Mouse (Mus musculus) CH12.LX (cell line): ENCODE measurements at regions not wholly inside any gene's neighbourhood (a gene's known extent, or its start where the extent isn't known, plus 50 kb on each side); places are given as distances from the start of the nearest gene placed in this dataset.
A peak's percentile ranks its signal among the peaks of the same experiment; 100 is the strongest.

Experiments
- DNase-seq: peaks from one replicate; pipeline ENCODE4 v3.0.0-alpha.2; 2013; ENCODE audit errors: extremely low read depth
- H3K27ac ChIP-seq: 2 replicates; pipeline ENCODE4 v1.5.1; 2012; ENCODE audit warnings: low read depth, mild to moderate bottlenecking, control low read depth, moderate library complexity; ENCODE audit not compliant: insufficient read depth
- H3K27me3 ChIP-seq: replicated peaks from 2 replicates; pipeline ENCODE3; 2012; ENCODE audit warnings: inconsistent platforms
- H3K36me3 ChIP-seq, 2 experiments: replicated peaks in 1 of 2; 2 replicates each; pipeline versions ENCODE3 to v1.6.1; 2012; ENCODE audit warnings: inconsistent platforms in 1 of 2, low read length in 1 of 2, mild to moderate bottlenecking in 1 of 2, mixed read lengths in 1 of 2, moderate library complexity in 1 of 2; ENCODE audit not compliant: control insufficient read depth in 1 of 2, insufficient read depth in 1 of 2
- H3K4me1 ChIP-seq, 2 experiments: 2 replicates each; pipeline ENCODE4 v1.6.1; 2012; ENCODE audit warnings: inconsistent platforms in 1 of 2, moderate library complexity in 1 of 2; ENCODE audit not compliant: insufficient read depth in 2 of 2, control insufficient read depth in 1 of 2
- H3K4me2 ChIP-seq: 2 replicates; pipeline ENCODE4 v1.6.1; 2012; ENCODE audit warnings: low read depth, mild to moderate bottlenecking, control low read depth; ENCODE audit not compliant: poor library complexity, insufficient read depth, severe bottlenecking
- H3K4me3 ChIP-seq, 3 experiments: fragments of 150-350 bp in 1 of 3; sonication (generic) in 1 of 3; replicated peaks in 1 of 3; 2 replicates each; pipeline versions ENCODE3 to v1.5.1; 2011 to 2012; ENCODE audit warnings: low read depth in 2 of 3, low read length in 2 of 3, mild to moderate bottlenecking in 2 of 3, moderate library complexity in 2 of 3, control low read depth in 1 of 3, improper control_type of control experiment in 1 of 3, inconsistent platforms in 1 of 3, mixed read lengths in 1 of 3; ENCODE audit not compliant: poor library complexity in 1 of 3
- H3K79me2 ChIP-seq: replicated peaks from 2 replicates; pipeline ENCODE4 v1.6.1; 2012; ENCODE audit warnings: mild to moderate bottlenecking, moderate library complexity; ENCODE audit not compliant: control insufficient read depth, poor library complexity, insufficient read depth, severe bottlenecking; ENCODE audit errors: extremely low read depth
- H3K9ac ChIP-seq: 2 replicates; pipeline ENCODE4 v1.6.1; 2012; ENCODE audit warnings: low read depth, mild to moderate bottlenecking, control low read depth, moderate library complexity; ENCODE audit not compliant: insufficient read depth
- H3K9me3 ChIP-seq: replicated peaks from 2 replicates; pipeline ENCODE3; 2012; ENCODE audit warnings: low read length, inconsistent platforms, mixed read lengths
- BHLHE40 ChIP-seq: IDR thresholded peaks from 2 replicates; pipeline ENCODE4 v1.6.1; 2011; ENCODE audit warnings: mild to moderate bottlenecking, low read depth, low read length, improper control_type of control experiment
- CHD2 ChIP-seq: IDR thresholded peaks from 2 replicates; pipeline ENCODE4 v1.6.1; 2011; ENCODE audit warnings: low read length, improper control_type of control experiment
- CTCF ChIP-seq, 2 experiments: IDR thresholded peaks in 1 of 2; conservative IDR thresholded peaks in 1 of 2; 2 replicates each; pipeline ENCODE4 v1.5.1; 2011 to 2012; ENCODE audit warnings: low read depth in 2 of 2, low read length in 2 of 2, improper control_type of control experiment in 1 of 2, inconsistent platforms in 1 of 2, mild to moderate bottlenecking in 1 of 2, moderate library complexity in 1 of 2
- E2F4 ChIP-seq: IDR thresholded peaks from 2 replicates; pipeline ENCODE4 v1.6.1; 2011; ENCODE audit warnings: low read depth, low read length, improper control_type of control experiment; ENCODE audit not compliant: insufficient replicate concordance
- EP300 ChIP-seq: IDR thresholded peaks from 2 replicates; pipeline ENCODE4 v1.6.1; 2011; ENCODE audit warnings: low read length, improper control_type of control experiment
- ETS1 ChIP-seq: conservative IDR thresholded peaks from 2 replicates; pipeline ENCODE4 v1.6.1; 2012; ENCODE audit warnings: low read depth, mild to moderate bottlenecking, inconsistent platforms, low read length, improper control_type of control experiment, moderate library complexity
- GABPA ChIP-seq: IDR thresholded peaks from 2 replicates; pipeline ENCODE4 v1.6.1; 2012; ENCODE audit warnings: low read depth, low read length, improper control_type of control experiment, inconsistent platforms; ENCODE audit not compliant: insufficient replicate concordance
- IRF4 ChIP-seq: IDR thresholded peaks from 2 replicates; pipeline ENCODE4 v1.6.1; 2014; ENCODE audit warnings: low read depth, mild to moderate bottlenecking, inconsistent platforms, low read length, improper control_type of control experiment
- JUN ChIP-seq: IDR thresholded peaks from 2 replicates; pipeline ENCODE4 v1.6.1; 2011; ENCODE audit warnings: low read depth, mild to moderate bottlenecking, low read length, improper control_type of control experiment, moderate library complexity; ENCODE audit not compliant: insufficient read depth
- JUND ChIP-seq: conservative IDR thresholded peaks from 2 replicates; pipeline ENCODE4 v1.6.1; 2011; ENCODE audit warnings: low read depth, low read length, improper control_type of control experiment
- KAT2A ChIP-seq: IDR thresholded peaks from 2 replicates; pipeline ENCODE4 v1.6.1; 2012; ENCODE audit warnings: low read length, improper control_type of control experiment, inconsistent platforms; ENCODE audit not compliant: insufficient replicate concordance
- MAFK ChIP-seq: IDR thresholded peaks from 2 replicates; pipeline ENCODE4 v1.6.1; 2011; ENCODE audit warnings: low read length, improper control_type of control experiment; ENCODE audit not compliant: insufficient replicate concordance
- MAZ ChIP-seq: IDR thresholded peaks from 2 replicates; pipeline ENCODE4 v1.6.1; 2012; ENCODE audit warnings: low read depth, mild to moderate bottlenecking, inconsistent platforms, low read length, improper control_type of control experiment, moderate library complexity
- MYC ChIP-seq: IDR thresholded peaks from 2 replicates; pipeline ENCODE4 v1.6.1; 2011; ENCODE audit warnings: low read depth, mild to moderate bottlenecking, improper control_type of control experiment, low read length
- NRF1 ChIP-seq: IDR thresholded peaks from 2 replicates; pipeline ENCODE4 v1.6.1; 2014; ENCODE audit warnings: low read depth, mild to moderate bottlenecking, inconsistent platforms, low read length, improper control_type of control experiment, moderate library complexity
- PAX5 ChIP-seq: IDR thresholded peaks from 2 replicates; pipeline ENCODE4 v1.6.1; 2012; ENCODE audit warnings: low read length, inconsistent platforms, mixed read lengths
- RAD21 ChIP-seq: IDR thresholded peaks from 2 replicates; pipeline ENCODE4 v1.6.1; 2011; ENCODE audit warnings: low read depth, mild to moderate bottlenecking, low read length, improper control_type of control experiment, moderate library complexity
- SMC3 ChIP-seq: IDR thresholded peaks from 2 replicates; pipeline ENCODE4 v1.6.1; 2011; ENCODE audit warnings: low read depth, low read length, improper control_type of control experiment
- TBP ChIP-seq: conservative IDR thresholded peaks from 2 replicates; pipeline ENCODE4 v1.6.1; 2011; ENCODE audit warnings: low read depth, low read length, improper control_type of control experiment
- USF1 ChIP-seq: IDR thresholded peaks from 2 replicates; pipeline ENCODE4 v1.6.1; 2014; ENCODE audit warnings: low read depth, mild to moderate bottlenecking, inconsistent platforms, low read length, improper control_type of control experiment
- ZC3H11A ChIP-seq: IDR thresholded peaks from 2 replicates; pipeline ENCODE4 v1.6.1; 2012; ENCODE audit warnings: low read depth, mild to moderate bottlenecking, inconsistent platforms, low read length, improper control_type of control experiment
- ZKSCAN1 ChIP-seq: IDR thresholded peaks from 2 replicates; pipeline ENCODE4 v1.6.1; 2012; ENCODE audit warnings: low read depth, inconsistent platforms, low read length, improper control_type of control experiment, borderline replicate concordance
- dilution Hi-C: fragments of 300-500 bp; cut with MboI; formaldehyde crosslinking; loops from 2 replicates; pipeline ENCODE4 v1.14.3; 2020; ENCODE audit warnings: low sequenced_read_pairs; ENCODE audit not compliant: extremely low pct_unique_long_range_greater_than_20kb, extremely low pct_ligation_motif_present
- in situ Hi-C: fragments of 300-500 bp; cut with MboI; formaldehyde crosslinking; loops from 3 replicates; pipeline ENCODE4 v1.14.3; 2019; ENCODE audit warnings: low sequenced_read_pairs, low pct_ligation_motif_present, low pct_unique_long_range_greater_than_20kb, mixed read lengths

DNA sequence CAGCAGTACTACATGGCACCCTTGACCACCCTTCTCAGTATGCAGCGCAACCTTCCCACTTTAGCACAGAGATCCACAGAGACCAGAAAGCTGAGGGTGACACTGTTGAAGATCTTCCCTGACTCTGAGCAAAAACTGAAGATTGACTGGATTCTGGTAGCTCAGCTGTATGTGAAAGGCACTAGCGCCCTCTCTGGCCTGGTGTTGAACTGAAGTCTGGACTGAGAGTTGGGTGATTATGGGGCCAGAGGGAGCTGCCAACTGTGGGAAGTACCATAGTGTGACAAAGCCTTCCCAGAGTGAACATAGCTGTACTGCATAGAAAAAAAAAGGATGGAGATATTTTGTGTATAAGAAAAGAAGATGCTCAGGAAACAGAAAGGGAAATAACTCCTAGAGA, 173.3 kb upstream of the Ppp6c start:
- in situ Hi-C loops: no loop called here
- no peaks in the 10 kb centered on the region for H3K4me1 ChIP-seq
- H3K79me2 ChIP-seq: no peaks in the 10 kb centered on the region
- no peaks in the 10 kb centered on the region for H3K27me3 ChIP-seq
- DNase-seq: peak; percentile 23
- H3K9me3 ChIP-seq: no peaks in the 10 kb centered on the region
- no peak overlapping the region for H3K27ac ChIP-seq
- dilution Hi-C loops: no loop called here
- H3K4me2 ChIP-seq: no peak overlapping the region
- H3K36me3 ChIP-seq: no peaks in the 10 kb centered on the region
- no peak overlapping the region for H3K4me3 ChIP-seq
- TF ChIP-seq KAT2A: no peak
- no peak for TF ChIP-seq ETS1
- no peak for TF ChIP-seq TBP
- peak in 1 of 2 experiments; percentile 31; a peak in 1 of 4 replicates for TF ChIP-seq CTCF (conservative IDR thresholded peaks at IDR 0.05 in 1 of 2, IDR thresholded peaks at IDR 0.05 in 1 of 2; ENCODE audit: low read depth in 2 of 2, low read length in 2 of 2)
- TF ChIP-seq USF1: no peak
- no peak for TF ChIP-seq MAZ
- no peak overlapping the region for H3K9ac ChIP-seq

- Histone ChIP-seq H3K36me3 (no peaks in the 10 kb centered on the region), H3K27ac (no peak overlapping the region), H3K4me3 (no peak overlapping the region), H3K27me3 (peaks cover 4% of the 10 kb centered on the region), H3K9ac (no peak overlapping the region), H3K9me3 (no peaks in the 10 kb centered on the region), H3K79me2 (no peaks in the 10 kb centered on the region), H3K4me2 (no peak overlapping the region), H3K4me1 (no peaks in the 10 kb centered on the region)
- DNase-seq: peak; percentile 47
- dilution Hi-C loops: no loop called here
- in situ Hi-C loops: no loop called here
- no peak for TF ChIP-seq ETS1
- TF ChIP-seq IRF4: no peak
- TF ChIP-seq PAX5: no peak
- TF ChIP-seq SMC3: peak; percentile 60
- no peak for TF ChIP-seq GABPA
- TF ChIP-seq ZC3H11A: peak; percentile 23; the same call in 1 of the 2 replicates
- TF ChIP-seq TBP: no peak
- peak; percentile 12 to 72; a peak in 2 of 4 replicates for TF ChIP-seq CTCF (conservative IDR thresholded peaks at IDR 0.05 in 1 of 2, IDR thresholded peaks at IDR 0.05 in 1 of 2; ENCODE audit: low read depth in 2 of 2, low read length in 2 of 2)
- TF ChIP-seq NRF1: no peak
- TF ChIP-seq EP300: no peak
- peak; percentile 84 for TF ChIP-seq RAD21
- no peak for TF ChIP-seq MYC
Measured at GRCm38 (mm10) chr2:39394643-39395042, 168.4 kb upstream of the Ppp6c start.

- Histone ChIP-seq H3K4me2 (no peak overlapping the region), H3K9me3 (no peaks in the 10 kb centered on the region), H3K4me3 (no peak overlapping the region), H3K79me2 (0 out of 2 replicates have a peak, but pooled peaks cover 2% of the 10 kb centered on the region), H3K4me1 (peaks cover 3 to 25% of the 10 kb centered on the region in 2 experiments; a peak in 2 of 4 replicates), H3K36me3 (no peaks in the 10 kb centered on the region), H3K9ac (no peak overlapping the region), H3K27me3 (no peaks in the 10 kb centered on the region), H3K27ac (no peak overlapping the region)
- in situ Hi-C loops: no loop called here
- peak; percentile 69 for DNase-seq
- dilution Hi-C loops: no loop called here
- TF ChIP-seq ETS1 (peak; percentile 57), CHD2 (no peak), CTCF (conservative IDR thresholded peaks at IDR 0.05 in 1 of 2, IDR thresholded peaks at IDR 0.05 in 1 of 2; ENCODE audit: low read depth in 2 of 2, low read length in 2 of 2) (no peak), E2F4 (no peak), BHLHE40 (peak; percentile 67), USF1 (no peak), MAFK (0 out of 2 replicates have a peak, but pooled peaks have one; percentile 46), TBP (no peak), ZKSCAN1 (no peak), JUND (0 out of 2 replicates have a peak, but pooled peaks have one; percentile 44), JUN (peak; percentile 39)
Measured at GRCm38 (mm10) chr2:39377264-39377663, 151.0 kb upstream of the Ppp6c start.
